Comparison of ENCODE assay signal across 8 mouse cellular contexts in the genomic region with DNA sequence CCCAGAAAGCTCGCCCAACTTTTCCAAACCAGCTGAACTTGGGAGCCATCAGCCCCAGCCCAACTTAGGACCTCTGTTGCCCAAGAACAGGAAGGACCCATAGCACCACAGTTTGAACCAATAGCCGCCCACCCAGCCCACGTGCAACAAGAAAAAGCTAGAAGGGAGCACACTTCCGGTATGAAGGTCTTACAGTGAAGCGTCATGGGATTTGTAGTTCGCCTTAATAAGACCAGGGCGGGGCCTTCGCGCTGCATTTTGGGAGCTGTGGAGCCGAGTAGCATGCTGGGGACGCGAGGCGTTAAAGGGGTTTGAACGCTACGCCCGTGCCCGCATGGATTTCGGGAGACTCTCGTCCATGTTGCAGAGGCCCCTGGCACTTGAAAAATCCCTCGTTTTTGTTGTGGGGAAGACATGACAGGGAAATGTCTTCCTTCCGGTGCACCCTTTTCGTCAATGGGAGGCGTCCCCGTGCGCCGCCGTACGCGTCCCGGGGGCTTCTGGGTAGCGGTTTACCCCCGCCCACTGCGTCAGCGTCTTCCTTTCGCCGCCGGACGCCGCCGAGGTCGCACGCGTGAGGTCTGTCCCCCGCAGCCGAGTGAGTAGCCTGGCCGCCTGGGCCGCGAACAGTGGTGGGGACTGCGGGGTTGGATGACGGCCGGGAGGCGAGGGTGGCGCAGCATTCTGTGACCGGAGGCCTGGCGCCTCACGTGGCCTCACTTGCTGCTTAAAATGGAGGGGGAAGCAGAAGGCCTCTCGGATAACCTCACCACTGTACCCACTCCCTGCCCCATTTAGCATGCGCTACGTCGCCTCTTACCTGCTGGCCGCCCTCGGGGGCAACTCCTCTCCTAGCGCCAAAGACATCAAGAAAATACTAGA. TPM values are rescaled to one million over a fixed set of nuclear protein-coding genes. Genes with fewer than 3 reads are reported as not detected.
A peak's percentile ranks its signal among the peaks of the same experiment; 100 is the strongest.
DNase-seq lines count a peak whose midpoint lies in the region; ATAC-seq lines count a peak whose summit lies in the region.

A gene (plus strand): TSS at position 261 of the 882 bp plus-strand sequence.

- 0 out of 2 replicates have a peak, but pooled peaks cover 2% of the 10 kb centered on the region for H3K36me3 ChIP-seq in hindbrain, embryonic 11.5 days (ENCODE audit: control insufficient read depth, insufficient read depth, low read length)

- DNase-seq in MN1 (ENCODE audit: low spot score), result peak; percentile 91
- peak; percentile 94 for DNase-seq in cerebellum, adult 9-10 months
- DNase-seq in frontal cortex, adult 2 months (ENCODE audit: extremely low spot score in 1 of 2, low spot score in 1 of 2), result peak; percentile 91 to 96
- peak; percentile 93 for DNase-seq in hindbrain, embryonic 11.5 days (ENCODE audit: low spot score)
- DNase-seq in layer of hippocampus, postnatal 14 days (ENCODE audit: low spot score in 2 of 2), result peak; percentile 95 to 98
- peak; percentile 92 for DNase-seq in lung, postnatal 14 days
- DNase-seq in retina, adult 2 months (ENCODE audit: low read depth, low spot score), result peak; percentile 84
- peak; percentile 93 for DNase-seq in thymus, postnatal 36 days

- peak within 1 kb of the TSS; percentile 90 for H3K9ac ChIP-seq in hindbrain, embryonic 11.5 days (ENCODE audit: low read depth, low read length)

- peak; percentile 90 for ATAC-seq in hindbrain, embryonic 11.5 days (ENCODE audit: low FRiP score)

- H3K27me3 ChIP-seq in hindbrain, embryonic 11.5 days (ENCODE audit: control insufficient read depth, insufficient read depth, low read length), result no peaks in the 10 kb centered on the region

- WGBS in hindbrain, embryonic 11.5 days, result under 1% methylated on average over 63 of the region's 63 CpGs

- H3K27ac ChIP-seq in hindbrain, embryonic 11.5 days (ENCODE audit: low read depth, low read length), result peak within 1 kb of the TSS; percentile 74

- peak within 1 kb of the TSS; percentile 87 for H3K4me3 ChIP-seq in hindbrain, embryonic 11.5 days (ENCODE audit: low read depth, low read length)

- H3K4me2 ChIP-seq in hindbrain, embryonic 11.5 days (replicated peaks; ENCODE audit: low read depth, low read length), result peak within 1 kb of the TSS; percentile 55

- H3K4me1 ChIP-seq in hindbrain, embryonic 11.5 days (replicated peaks; ENCODE audit: control insufficient read depth, insufficient read depth, low read length), result peaks cover 11% of the 10 kb centered on the region

- H3K9me3 ChIP-seq in hindbrain, embryonic 11.5 days (ENCODE audit: control insufficient read depth, low read length), result no peaks in the 10 kb centered on the region

RNA-seq across cellular contexts. Expression of the gene that starts here (rescaled TPM):
- polyA plus RNA-seq in frontal cortex, adult 2 months (2012; rRNA removed), result 556 and 592 TPM in 2 replicates
- polyA plus RNA-seq in hindbrain, embryonic 11.5 days (2014; fragmentation: Nextera tagmentation; extraction: Ambion mirVana), result 870 and 939 TPM in 2 replicates
- total RNA-seq in layer of hippocampus, postnatal 14 days (2021), result 100 to 1,000 TPM; 577 to 590 TPM

Comparison
In these comparisons a context has a peak if more than half of its experiments do, and no peak if none do; other contexts are left out.
1. Peak in every context shown above with its lines: DNase-seq, ATAC-seq, H3K4me3 ChIP-seq and H3K27ac ChIP-seq.